Mouse (Mus musculus): ENCODE measurements at regions not wholly inside any gene's neighbourhood (a gene's known extent, or its start where the extent isn't known, plus 50 kb on each side); places are given as distances from the start of the nearest gene placed in this dataset.

DNA sequence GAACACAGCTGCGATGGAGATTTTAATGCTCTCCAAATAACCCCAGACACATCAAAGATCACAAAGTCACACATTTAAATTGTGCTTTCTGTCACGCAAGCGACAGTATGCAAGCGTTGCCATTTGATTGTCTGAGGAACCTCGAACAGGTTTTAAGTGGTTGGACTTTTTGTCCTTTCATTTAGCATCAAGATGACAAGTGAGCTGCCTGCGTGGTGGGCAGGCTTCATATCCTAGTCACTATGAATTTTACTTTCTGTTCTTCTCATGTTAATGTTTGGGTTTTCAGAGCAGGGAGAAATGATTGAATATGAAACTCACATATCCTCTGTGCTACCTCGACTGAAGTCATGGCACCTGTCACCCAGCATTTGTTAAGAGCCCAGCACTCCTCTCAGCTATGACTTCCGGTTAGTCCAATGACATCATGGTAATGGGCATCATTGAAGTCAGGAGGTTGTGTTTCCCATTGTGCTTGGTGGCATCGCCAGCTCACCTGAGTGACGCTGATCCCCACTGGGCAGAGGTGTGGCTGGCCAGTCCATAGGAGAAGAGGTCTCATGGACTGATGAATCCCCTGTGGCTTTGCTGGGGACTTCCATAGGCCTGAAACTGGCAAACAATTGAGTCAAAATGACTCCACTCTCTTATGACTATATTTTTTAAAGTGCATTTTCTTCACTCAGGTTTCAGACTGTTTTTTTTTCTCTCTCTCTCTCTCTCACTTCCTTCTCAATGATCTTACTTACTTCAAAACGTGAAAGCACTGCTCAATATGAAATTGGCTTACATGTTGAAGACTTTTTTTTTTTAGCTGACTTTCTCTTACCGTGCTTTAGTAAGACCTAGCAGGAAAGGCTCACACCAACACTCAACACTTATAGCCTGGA lies 209.1 kb upstream of the Id2 start:
- H3K36me3 ChIP-seq: no peaks in the 10 kb centered on the region
- no peak overlapping the region for H3K4me3 ChIP-seq
- H3K9me3 ChIP-seq (replicated peaks): no peaks in the 10 kb centered on the region
- H3K4me1 ChIP-seq: peaks cover 38% of the 10 kb centered on the region
- no peaks in the 10 kb centered on the region for H3K27me3 ChIP-seq (ENCODE audit: low read depth, poor library complexity, severe bottlenecking)
- DNase-seq (ENCODE audit: low spot score): no peak
- H3K27ac ChIP-seq: no peak overlapping the region
- 87% methylated on average over 12 of the region's 12 CpGs for WGBS

DNA sequence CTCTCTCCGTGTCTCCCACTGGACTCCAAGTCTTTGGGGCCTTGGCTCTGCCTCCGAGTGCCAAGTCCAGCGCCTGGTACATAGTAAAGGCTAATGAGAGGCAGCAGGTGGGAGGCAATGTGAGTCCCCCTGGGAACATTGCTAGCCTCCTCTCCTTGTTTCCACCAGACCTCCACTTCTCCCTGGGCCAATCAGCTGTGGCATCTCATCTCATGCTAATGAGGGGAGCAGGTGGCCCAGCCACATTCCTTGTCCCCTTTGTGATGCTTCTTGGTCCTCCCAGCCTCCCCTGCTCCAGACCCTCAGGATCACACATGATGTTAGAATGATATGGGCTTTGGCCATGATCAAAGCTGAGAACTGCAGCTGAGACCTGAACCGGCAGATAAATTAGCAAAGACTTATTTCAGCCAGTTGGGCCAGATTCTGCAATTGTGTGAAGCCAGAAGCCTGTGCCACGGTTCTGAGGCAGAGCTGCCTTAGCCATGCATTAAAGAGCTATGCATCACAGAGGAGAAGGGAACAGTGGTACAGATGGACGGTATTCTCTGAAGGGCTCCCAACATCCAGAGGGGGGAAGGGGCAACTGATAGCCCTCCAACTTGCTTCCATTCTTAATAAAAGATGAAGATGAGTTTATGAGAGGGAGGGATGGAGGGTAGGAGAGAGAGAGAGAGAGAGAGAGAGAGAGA lies 208.0 kb upstream of the Id2 start:
- 66% methylated on average over 6 of the region's 6 CpGs for WGBS
- H3K36me3 ChIP-seq: no peaks in the 10 kb centered on the region
- H3K27me3 ChIP-seq (ENCODE audit: low read depth, poor library complexity, severe bottlenecking): no peaks in the 10 kb centered on the region
- peaks cover 31% of the 10 kb centered on the region for H3K4me1 ChIP-seq
- no peak for DNase-seq (ENCODE audit: low spot score)
- H3K27ac ChIP-seq: no peak overlapping the region
- H3K4me3 ChIP-seq: no peak overlapping the region
- no peaks in the 10 kb centered on the region for H3K9me3 ChIP-seq (replicated peaks)

DNA sequence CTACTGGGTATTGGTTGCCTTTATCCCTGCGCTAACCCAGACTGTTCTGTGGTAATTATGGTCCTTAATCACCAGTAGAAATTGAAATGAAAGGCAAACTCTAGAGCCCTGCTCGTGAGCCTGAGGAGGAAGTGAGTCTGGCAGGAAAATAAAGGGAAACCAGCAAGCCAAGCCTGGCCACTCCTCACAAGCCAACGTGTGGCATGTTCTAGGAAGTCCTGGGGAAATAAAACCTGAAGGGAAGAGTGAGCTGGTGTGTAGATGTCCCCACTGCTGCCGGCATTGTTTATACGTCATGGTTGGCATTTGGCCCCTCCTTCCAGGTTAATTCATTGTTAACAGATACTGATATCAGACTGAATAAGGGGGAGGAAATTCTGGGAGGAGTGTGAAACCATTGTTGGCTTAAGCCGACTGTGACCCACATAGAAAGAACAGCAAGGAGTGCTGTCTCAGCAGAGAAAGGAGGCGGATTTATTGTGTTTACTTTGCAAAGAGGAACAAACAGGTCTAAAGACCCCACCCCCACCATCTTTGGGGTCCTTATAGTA lies 206.6 kb upstream of the Id2 start:
- Histone ChIP-seq H3K36me3 (no peaks in the 10 kb centered on the region), H3K4me1 (peaks cover 32% of the 10 kb centered on the region), H3K27me3 (ENCODE audit: low read depth, poor library complexity, severe bottlenecking) (no peaks in the 10 kb centered on the region), H3K4me3 (no peak overlapping the region), H3K27ac (no peak overlapping the region), H3K9me3 (replicated peaks) (no peaks in the 10 kb centered on the region)
- DNase-seq (ENCODE audit: low spot score): no peak
- 54% methylated on average over 7 of the region's 7 CpGs for WGBS

DNA sequence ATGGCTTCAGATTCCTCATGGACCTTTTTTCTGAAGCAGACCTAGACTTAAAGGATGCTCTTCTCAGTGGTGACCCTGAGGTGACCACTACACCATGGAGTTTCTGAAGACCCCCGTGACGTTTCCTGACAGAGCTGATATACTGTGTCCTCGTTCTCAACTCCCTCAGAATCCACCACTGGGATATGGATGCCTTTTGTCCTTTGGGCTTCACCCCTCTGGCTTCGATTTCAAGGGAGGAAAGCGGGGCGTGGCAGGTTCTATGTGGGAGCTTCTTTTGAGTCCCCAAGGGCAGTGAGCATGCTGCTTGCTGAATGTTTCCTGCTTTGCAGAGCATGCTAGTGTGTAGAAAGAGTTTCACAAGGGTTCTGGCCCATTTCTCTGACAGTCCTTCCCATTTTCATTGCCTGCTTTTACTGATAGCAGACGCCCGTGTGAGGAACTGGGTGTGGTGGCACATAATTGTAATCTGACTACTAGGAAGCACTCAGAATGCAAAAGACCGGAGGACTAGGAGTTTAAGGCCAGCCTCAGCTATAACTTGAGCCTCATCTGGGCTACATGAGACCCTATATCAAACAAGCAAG lies 204.0 kb upstream of the Id2 start:
- Histone ChIP-seq H3K27me3 (ENCODE audit: low read depth, poor library complexity, severe bottlenecking) (no peaks in the 10 kb centered on the region), H3K4me3 (no peak overlapping the region), H3K36me3 (no peaks in the 10 kb centered on the region), H3K4me1 (peaks cover 23% of the 10 kb centered on the region), H3K27ac (no peak overlapping the region), H3K9me3 (replicated peaks) (no peaks in the 10 kb centered on the region)
- 69% methylated on average over 9 of the region's 9 CpGs for WGBS
- no peak for DNase-seq (ENCODE audit: low spot score)

DNA sequence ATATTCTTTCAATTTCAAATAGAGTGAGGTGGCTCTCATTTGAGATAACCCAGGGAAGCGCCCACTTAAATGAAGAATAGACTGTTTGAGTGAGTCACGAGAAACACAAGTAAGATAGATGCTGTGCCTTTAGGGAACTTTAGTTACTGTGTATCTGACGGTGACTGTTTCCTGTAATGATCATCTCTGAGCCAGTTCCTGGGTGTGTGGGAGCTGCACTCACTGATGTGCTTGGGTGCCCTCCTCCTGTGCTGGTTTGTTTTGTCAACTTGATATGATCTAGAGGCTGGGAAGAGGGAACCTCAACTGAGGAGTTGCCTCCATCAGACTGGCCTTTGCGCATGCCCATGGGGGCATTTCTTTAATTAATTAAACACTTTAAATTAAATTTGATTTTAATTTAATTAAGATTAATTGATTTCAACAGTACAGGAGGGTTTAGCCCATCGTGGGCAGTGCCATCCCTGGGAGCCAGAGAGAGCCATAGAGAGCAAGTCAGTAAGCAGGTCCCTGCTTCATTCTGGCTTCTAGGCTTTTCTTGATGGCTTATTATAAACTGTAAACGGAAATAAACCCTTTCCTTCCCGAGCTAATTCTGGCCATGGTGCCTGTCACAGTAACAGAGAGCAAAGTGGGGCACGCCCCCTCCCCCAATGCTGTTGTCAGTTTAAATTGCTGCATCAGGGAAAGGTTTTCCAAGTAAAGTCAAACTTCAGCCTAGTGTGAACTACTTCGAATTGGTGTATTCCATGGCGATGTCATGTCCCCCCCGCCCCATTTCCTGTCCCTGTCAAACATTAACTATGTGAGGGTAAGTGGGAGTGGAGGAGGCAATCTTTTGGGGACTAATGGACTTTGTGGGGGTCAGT lies 202.9 kb upstream of the Id2 start:
- H3K27me3 ChIP-seq (ENCODE audit: low read depth, poor library complexity, severe bottlenecking): no peaks in the 10 kb centered on the region
- no peaks in the 10 kb centered on the region for H3K9me3 ChIP-seq (replicated peaks)
- 74% methylated on average over 11 of the region's 11 CpGs for WGBS
- no peak for DNase-seq (ENCODE audit: low spot score)
- H3K27ac ChIP-seq: no peak overlapping the region
- no peak overlapping the region for H3K4me3 ChIP-seq
- H3K4me1 ChIP-seq: peaks cover 22% of the 10 kb centered on the region
- no peaks in the 10 kb centered on the region for H3K36me3 ChIP-seq

DNA sequence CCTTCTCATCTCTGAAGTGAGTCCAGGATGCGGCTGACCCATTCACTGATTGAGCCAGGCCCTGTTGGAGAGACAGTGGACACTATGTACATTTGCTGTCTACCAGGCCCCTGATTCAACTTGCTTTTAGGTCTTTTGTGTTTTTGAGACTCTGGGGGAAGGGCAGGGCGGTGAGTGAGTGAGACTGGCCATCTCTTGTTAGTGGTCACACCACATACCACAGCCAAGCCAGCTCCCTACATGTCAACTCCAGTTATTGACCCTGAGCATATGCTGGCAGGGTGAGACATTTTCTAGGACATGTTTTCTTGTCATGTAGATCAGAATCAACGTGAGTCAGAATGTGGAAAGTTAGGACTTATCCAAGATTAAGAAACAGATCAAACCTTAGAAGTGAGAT lies 201.8 kb upstream of the Id2 start:
- H3K9me3 ChIP-seq (replicated peaks): no peaks in the 10 kb centered on the region
- H3K36me3 ChIP-seq: no peaks in the 10 kb centered on the region
- WGBS: 93% methylated on average over 3 of the region's 3 CpGs
- DNase-seq (ENCODE audit: low spot score): no peak
- H3K4me1 ChIP-seq: peaks cover 25% of the 10 kb centered on the region
- H3K27ac ChIP-seq: no peak overlapping the region
- H3K27me3 ChIP-seq (ENCODE audit: low read depth, poor library complexity, severe bottlenecking): no peaks in the 10 kb centered on the region
- H3K4me3 ChIP-seq: no peak overlapping the region

DNA sequence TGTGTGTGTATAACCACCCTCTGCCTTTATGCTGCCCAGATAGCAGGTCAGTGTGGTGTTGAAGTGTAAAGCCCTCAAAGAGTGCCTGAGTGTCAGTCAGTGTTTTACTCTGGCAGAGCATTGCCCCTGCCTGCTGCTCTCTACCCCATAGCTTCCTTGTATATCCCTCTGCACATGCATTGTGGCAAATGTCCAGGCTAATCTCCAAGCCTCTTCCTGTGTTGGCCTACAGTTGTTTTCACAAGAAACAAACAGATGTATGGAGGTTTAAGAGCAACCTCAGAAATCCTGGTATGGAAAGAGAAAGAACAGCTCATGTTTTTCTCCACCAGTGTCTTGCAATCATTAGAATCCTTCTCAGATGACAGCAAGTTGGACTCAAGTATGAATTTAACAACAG lies 201.0 kb upstream of the Id2 start:
- Histone ChIP-seq H3K4me3 (no peak overlapping the region), H3K4me1 (peaks cover 24% of the 10 kb centered on the region), H3K36me3 (no peaks in the 10 kb centered on the region), H3K27me3 (ENCODE audit: low read depth, poor library complexity, severe bottlenecking) (no peaks in the 10 kb centered on the region), H3K9me3 (replicated peaks) (no peaks in the 10 kb centered on the region), H3K27ac (no peak overlapping the region)
- DNase-seq (ENCODE audit: low spot score): no peak

DNA sequence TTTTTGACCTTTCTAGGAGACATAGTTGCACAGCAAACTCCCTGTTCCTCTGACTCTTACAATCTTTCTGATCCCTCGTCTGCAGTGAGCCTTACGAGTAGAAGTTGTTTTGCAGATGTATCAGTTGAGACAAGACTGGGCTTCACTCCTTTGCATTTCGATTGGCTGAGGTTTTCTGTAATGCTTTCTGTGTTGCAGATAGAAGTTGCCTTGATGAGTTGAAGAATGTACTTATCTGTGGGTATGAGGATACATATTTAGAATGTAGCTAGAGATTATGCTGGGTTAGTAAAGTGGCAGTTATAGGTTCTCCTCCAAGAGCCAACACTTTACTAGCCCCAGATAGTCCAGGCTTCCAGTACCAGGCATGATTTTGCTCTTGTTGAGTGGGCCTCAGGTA lies 199.7 kb upstream of the Id2 start:
- H3K4me3 ChIP-seq: no peak overlapping the region
- H3K9me3 ChIP-seq (replicated peaks): no peaks in the 10 kb centered on the region
- 91% methylated on average over 3 of the region's 3 CpGs for WGBS
- no peaks in the 10 kb centered on the region for H3K36me3 ChIP-seq
- H3K4me1 ChIP-seq: peaks cover 24% of the 10 kb centered on the region
- no peak for DNase-seq (ENCODE audit: low spot score)
- no peaks in the 10 kb centered on the region for H3K27me3 ChIP-seq (ENCODE audit: low read depth, poor library complexity, severe bottlenecking)
- no peak overlapping the region for H3K27ac ChIP-seq

DNA sequence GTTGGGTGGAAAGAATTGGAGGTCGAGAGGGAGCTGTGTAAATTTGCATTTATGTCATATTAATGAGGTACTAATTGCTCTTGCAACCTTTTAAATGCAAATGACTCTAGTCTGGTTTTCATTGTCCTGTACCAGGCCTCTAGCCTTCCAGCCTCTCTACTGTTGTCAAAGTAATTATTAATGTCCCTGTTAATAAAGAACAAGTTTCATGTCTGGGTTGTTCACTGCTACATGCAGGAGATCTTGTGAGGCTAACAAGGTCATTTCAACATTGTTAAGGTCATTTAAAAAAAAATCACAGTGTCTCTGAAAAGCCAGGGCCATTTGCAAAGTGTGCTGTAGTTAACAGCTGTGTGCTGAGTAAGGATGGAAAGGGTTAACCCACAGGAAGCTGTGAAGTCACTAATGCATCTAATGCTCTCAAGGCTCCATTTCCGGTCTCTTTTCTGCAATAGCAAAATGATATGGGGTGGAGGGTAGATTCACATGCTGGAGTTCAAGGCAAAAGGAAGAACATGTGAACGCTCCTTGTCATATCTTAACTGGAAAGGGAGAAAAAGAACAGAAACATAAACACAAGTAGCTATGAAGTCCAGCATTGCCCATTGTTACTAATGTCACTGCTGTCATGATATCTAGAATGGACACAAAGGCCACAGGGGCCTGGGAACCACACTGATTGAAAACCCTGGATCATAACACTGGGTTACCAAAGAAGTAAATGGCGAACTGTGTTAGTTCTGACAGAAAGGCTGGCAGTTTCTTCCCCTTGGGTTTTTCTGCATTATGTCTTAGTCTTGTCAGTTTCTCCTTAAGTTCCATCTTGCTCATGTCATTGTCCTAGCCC lies 197.5 kb upstream of the Id2 start:
- H3K27ac ChIP-seq: 0 out of 2 replicates have a peak overlapping the region, but pooled peaks have one; percentile 9
- no peaks in the 10 kb centered on the region for H3K9me3 ChIP-seq (replicated peaks)
- DNase-seq (ENCODE audit: low spot score): no peak
- no peaks in the 10 kb centered on the region for H3K27me3 ChIP-seq (ENCODE audit: low read depth, poor library complexity, severe bottlenecking)
- no peak overlapping the region for H3K4me3 ChIP-seq
- peaks cover 16% of the 10 kb centered on the region for H3K4me1 ChIP-seq
- no peaks in the 10 kb centered on the region for H3K36me3 ChIP-seq
- WGBS: 49% methylated on average over 4 of the region's 4 CpGs

DNA sequence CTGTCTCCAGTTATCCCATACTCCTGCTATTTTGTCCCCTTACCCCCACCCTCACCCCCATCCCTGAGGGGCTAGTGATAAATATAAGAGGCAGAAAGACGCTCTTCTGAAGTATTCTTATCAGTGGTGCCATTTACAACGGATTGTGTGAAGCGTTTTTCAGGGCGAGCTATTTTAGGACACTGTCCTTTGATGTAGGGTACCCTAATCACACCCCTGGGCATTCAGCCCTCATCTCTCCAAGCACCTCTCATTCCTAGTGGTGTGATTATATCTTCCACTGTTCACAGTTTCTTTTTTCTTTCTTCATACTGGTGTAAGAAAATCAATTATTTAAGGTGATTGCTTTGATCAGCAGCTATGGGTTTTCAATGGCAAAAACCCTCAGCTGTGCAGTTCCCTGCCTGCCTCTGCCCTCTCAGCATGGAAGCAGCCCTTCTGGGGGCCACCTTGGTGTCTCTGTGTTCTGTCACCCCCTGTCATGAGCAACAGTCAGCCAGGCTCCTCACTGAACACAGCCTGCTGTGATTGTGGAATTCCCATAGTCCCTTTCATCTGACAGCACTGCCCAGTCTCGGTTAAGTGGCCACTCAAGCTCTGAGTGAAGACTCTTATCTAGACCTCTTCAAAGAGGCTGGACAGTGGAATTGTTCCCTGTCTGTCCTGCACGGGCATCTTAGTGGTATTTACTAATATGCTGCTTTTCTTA lies 196.7 kb upstream of the Id2 start:
- Histone ChIP-seq H3K9me3 (replicated peaks) (no peaks in the 10 kb centered on the region), H3K4me1 (peaks cover 16% of the 10 kb centered on the region), H3K27ac (no peak overlapping the region), H3K4me3 (no peak overlapping the region), H3K36me3 (no peaks in the 10 kb centered on the region), H3K27me3 (ENCODE audit: low read depth, poor library complexity, severe bottlenecking) (no peaks in the 10 kb centered on the region)
- WGBS: 12% methylated on average over 6 of the region's 6 CpGs
- DNase-seq (ENCODE audit: low spot score): no peak

DNA sequence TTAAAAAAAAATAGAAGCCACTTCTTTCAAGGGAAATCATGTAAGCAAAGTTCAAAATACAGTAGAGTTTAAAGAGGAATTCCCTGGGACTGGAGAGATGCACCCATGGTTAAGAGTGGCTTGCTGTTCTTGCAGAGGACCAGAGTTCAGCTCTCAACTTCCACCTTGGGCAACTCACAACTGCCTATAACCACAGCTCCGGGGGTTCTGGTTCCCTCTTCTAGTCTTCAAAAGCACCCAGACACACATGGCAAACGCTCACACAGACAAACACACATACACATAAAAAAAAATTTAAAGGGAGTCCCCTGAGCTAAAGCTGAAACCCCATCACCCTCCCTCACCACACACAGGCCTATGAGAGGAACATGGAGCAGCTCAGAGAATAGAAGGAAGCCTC lies 192.4 kb upstream of the Id2 start:
- Histone ChIP-seq H3K9me3 (replicated peaks) (no peaks in the 10 kb centered on the region), H3K27me3 (ENCODE audit: low read depth, poor library complexity, severe bottlenecking) (no peaks in the 10 kb centered on the region), H3K4me3 (no peak overlapping the region), H3K27ac (no peak overlapping the region), H3K4me1 (peaks cover 11% of the 10 kb centered on the region), H3K36me3 (no peaks in the 10 kb centered on the region)
- WGBS: 88% methylated on average over 2 of the region's 2 CpGs
- no peak for DNase-seq (ENCODE audit: low spot score)
